Mouse (Mus musculus): Measurements from ENCODE around the gene Pola2. TPM values are rescaled to one million over a fixed set of nuclear protein-coding genes. Genes with fewer than 3 reads are reported as not detected.

Pola2 gene
- polyA plus RNA-seq, 1 experiment: 26.2 TPM

DNA sequence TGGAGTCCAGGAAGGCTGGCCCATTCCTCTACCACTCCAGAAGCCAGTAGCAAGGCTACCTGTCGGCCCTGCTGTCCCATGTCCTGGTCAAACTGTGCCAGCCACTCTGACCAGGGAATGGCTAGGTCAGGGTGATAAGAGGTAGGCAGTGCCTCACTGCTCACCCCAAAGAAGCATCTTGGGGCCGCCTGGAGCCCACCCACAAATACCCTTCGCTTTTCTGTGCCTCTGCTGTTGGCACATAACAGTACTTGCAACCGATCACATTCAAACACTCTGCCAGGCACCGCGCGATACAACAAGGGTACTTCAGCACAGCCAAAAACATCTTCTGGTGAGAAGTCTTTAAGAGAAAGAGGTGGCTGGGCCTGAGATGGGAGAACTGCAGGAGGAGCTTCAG is 71.7 kb downstream of the Pola2 start:
- DNase-seq: no peak
- WGBS: 97% methylated on average over 7 of the region's 7 CpGs

DNA sequence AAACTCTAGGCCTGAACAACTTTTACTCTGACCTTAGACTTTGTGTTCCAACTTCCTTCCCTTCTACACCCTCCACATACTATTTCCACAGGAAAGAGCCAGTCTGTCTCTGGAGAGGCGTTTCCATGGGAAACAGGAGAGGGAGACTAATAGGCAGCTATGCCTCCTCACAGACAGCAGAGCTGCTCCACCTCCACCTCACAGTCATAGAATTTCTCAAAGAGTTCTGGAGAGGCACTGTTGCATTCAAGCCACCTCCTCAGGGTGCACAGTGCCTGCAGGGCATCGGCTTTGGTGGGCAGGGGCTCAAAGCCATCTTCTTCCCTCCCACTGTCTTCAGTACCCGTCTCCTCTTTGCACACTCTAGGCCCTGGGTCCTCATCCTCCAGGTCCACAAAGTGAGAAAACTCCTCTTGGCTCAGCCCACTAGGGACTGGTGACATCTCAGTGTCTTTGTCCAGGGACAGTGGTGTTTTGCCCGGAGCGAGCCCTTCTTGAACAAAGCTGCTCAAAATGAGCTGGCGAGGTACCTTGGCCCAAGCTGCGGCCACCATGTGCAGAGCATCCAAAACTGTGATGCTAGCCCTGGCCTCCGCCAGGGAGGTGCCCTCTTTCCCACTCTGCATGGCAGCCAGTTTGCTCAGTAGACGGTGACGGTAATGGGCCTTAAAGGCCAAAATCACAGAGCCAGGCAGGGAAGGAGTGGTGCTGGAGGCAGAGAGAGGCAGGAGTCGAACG is 72.3 kb downstream of the Pola2 start:
- 91% methylated on average over 12 of the region's 12 CpGs for WGBS
- no peak for TF ChIP-seq CTCF (conservative IDR thresholded peaks at IDR 0.05; ENCODE audit: insufficient read depth, insufficient read length, low read depth, low read length)
- TF ChIP-seq POLR2A (IDR thresholded peaks at IDR 0.05; ENCODE audit: low read depth, low read length): no peak

More for the DNA sequence above, 71.7 kb downstream of the Pola2 start:
- no peaks in the 10 kb centered on the region for H3K36me3 ChIP-seq (ENCODE audit: control insufficient read depth, insufficient read depth, low read length)
- H3K27me3 ChIP-seq (replicated peaks; ENCODE audit: control insufficient read depth, insufficient read depth, low read length): no peaks in the 10 kb centered on the region
- H3K27ac ChIP-seq (ENCODE audit: insufficient read depth, low read depth, low read length): no peak overlapping the region
- peaks cover 2% of the 10 kb centered on the region; the same call in 1 of the 2 replicates for H3K4me1 ChIP-seq (ENCODE audit: control insufficient read depth, insufficient read depth, low read length)
- H3K4me3 ChIP-seq (ENCODE audit: insufficient read depth, low read depth, low read length): no peak overlapping the region
- TF ChIP-seq POLR2A (IDR thresholded peaks at IDR 0.05; ENCODE audit: low read depth, low read length) (no peak), CTCF (conservative IDR thresholded peaks at IDR 0.05; ENCODE audit: insufficient read depth, insufficient read length, low read depth, low read length) (no peak)

More for the DNA sequence above, 72.3 kb downstream of the Pola2 start:
- Histone ChIP-seq H3K4me1 (ENCODE audit: control insufficient read depth, insufficient read depth, low read length) (peaks cover 2% of the 10 kb centered on the region; the same call in 1 of the 2 replicates), H3K27me3 (replicated peaks; ENCODE audit: control insufficient read depth, insufficient read depth, low read length) (no peaks in the 10 kb centered on the region), H3K36me3 (ENCODE audit: control insufficient read depth, insufficient read depth, low read length) (no peaks in the 10 kb centered on the region), H3K27ac (ENCODE audit: insufficient read depth, low read depth, low read length) (0 out of 2 replicates have a peak overlapping the region, but pooled peaks have one; percentile 2), H3K4me3 (ENCODE audit: insufficient read depth, low read depth, low read length) (no peak overlapping the region)
- peak; percentile 38 for DNase-seq

Other genes starting within 250 kb of the Pola2 start
- 19.3 and 20.1 TPM in 2 replicates for gene Ehbp1l1, start 237.9 kb downstream of the Pola2 start, polyA plus RNA-seq (2012; rRNA removed)
- gene Fam89b, start 234.5 kb downstream of the Pola2 start, polyA plus RNA-seq (2012; rRNA removed): 93.8 and 122 TPM in 2 replicates
- gene Ltbp3, start 223.3 kb downstream of the Pola2 start, polyA plus RNA-seq (2012; rRNA removed): 52.8 and 61.8 TPM in 2 replicates
- gene Scyl1, start 192.8 kb downstream of the Pola2 start, polyA plus RNA-seq (2012; rRNA removed): 107 and 134 TPM in 2 replicates
- 18.5 and 23.1 TPM in 2 replicates for gene Frmd8, start 88.9 kb downstream of the Pola2 start, polyA plus RNA-seq (2012; rRNA removed)
- gene Slc25a45, start 86.4 kb downstream of the Pola2 start, polyA plus RNA-seq (2012; rRNA removed): 52.7 and 63.4 TPM in 2 replicates
- gene Tigd3, start 70.1 kb downstream of the Pola2 start, polyA plus RNA-seq (2012; rRNA removed): 0.52 and 0.73 TPM in 2 replicates
- gene Dpf2, start 51.2 kb downstream of the Pola2 start, polyA plus RNA-seq (2012; rRNA removed): 71.5 and 79.7 TPM in 2 replicates
- 12.0 and 12.2 TPM in 2 replicates for gene Cdc42ep2, start 39.4 kb downstream of the Pola2 start, polyA plus RNA-seq (2012; rRNA removed)
- not detected in 2 replicates for gene Slc22a20, start 21.9 kb upstream of the Pola2 start, polyA plus RNA-seq (2012; rRNA removed)
- gene Capn1, start 51.7 kb upstream of the Pola2 start, polyA plus RNA-seq (2012; rRNA removed): 36.0 and 38.0 TPM in 2 replicates
- gene Syvn1, start 82.4 kb upstream of the Pola2 start, polyA plus RNA-seq (2012; rRNA removed): 31.5 and 32.8 TPM in 2 replicates
- 32.0 and 37.3 TPM in 2 replicates for gene Mrpl49, start 93.6 kb upstream of the Pola2 start, polyA plus RNA-seq (2012; rRNA removed)
- 882 and 1,017 TPM in 2 replicates for gene Fau, start 93.6 kb upstream of the Pola2 start, polyA plus RNA-seq (2012; rRNA removed)
- 42.3 and 57.7 TPM in 2 replicates for gene Znhit2, start 97.0 kb upstream of the Pola2 start, polyA plus RNA-seq (2012; rRNA removed)
- 31.2 and 38.4 TPM in 2 replicates for gene Tm7sf2, start 104.2 kb upstream of the Pola2 start, polyA plus RNA-seq (2012; rRNA removed)
- 65.0 and 67.1 TPM in 2 replicates for gene Vps51, start 113.0 kb upstream of the Pola2 start, polyA plus RNA-seq (2012; rRNA removed)
- gene Tmem262, start 115.8 kb upstream of the Pola2 start, polyA plus RNA-seq (2012; rRNA removed): 0.58 TPM in 1 of 2 replicates, not detected in the other
- not detected in 2 replicates for gene Gm28374, start 118.1 kb upstream of the Pola2 start, polyA plus RNA-seq (2012; rRNA removed)
- 70.2 and 77.1 TPM in 2 replicates for gene Zfpl1, start 120.8 kb upstream of the Pola2 start, polyA plus RNA-seq (2012; rRNA removed)
- 0.37 and 0.67 TPM in 2 replicates for gene Cdca5, start 120.8 kb upstream of the Pola2 start, polyA plus RNA-seq (2012; rRNA removed)
- not detected in 2 replicates for gene AC131692.1, start 130.2 kb upstream of the Pola2 start, polyA plus RNA-seq (2012; rRNA removed)
- 2.0 and 2.1 TPM in 2 replicates for gene Naaladl1, start 141.6 kb upstream of the Pola2 start, polyA plus RNA-seq (2012; rRNA removed)
- 23.8 and 30.3 TPM in 2 replicates for gene Sac3d1, start 154.4 kb upstream of the Pola2 start, polyA plus RNA-seq (2012; rRNA removed)
- 28.7 and 35.0 TPM in 2 replicates for gene Snx15, start 164.1 kb upstream of the Pola2 start, polyA plus RNA-seq (2012; rRNA removed)
- gene Batf2, start 176.8 kb upstream of the Pola2 start, polyA plus RNA-seq (2012; rRNA removed): 4.8 and 5.5 TPM in 2 replicates
- gene Arl2, start 177.3 kb upstream of the Pola2 start, polyA plus RNA-seq (2012; rRNA removed): 144 and 157 TPM in 2 replicates
- gene Majin, start 220.2 kb upstream of the Pola2 start, polyA plus RNA-seq (2012; rRNA removed): 0.16 and 0.28 TPM in 2 replicates

All from kidney, adult 2 months (tissue).